Mouse (Mus musculus): Measurements from ENCODE around the gene Tmsb10.

DNA sequence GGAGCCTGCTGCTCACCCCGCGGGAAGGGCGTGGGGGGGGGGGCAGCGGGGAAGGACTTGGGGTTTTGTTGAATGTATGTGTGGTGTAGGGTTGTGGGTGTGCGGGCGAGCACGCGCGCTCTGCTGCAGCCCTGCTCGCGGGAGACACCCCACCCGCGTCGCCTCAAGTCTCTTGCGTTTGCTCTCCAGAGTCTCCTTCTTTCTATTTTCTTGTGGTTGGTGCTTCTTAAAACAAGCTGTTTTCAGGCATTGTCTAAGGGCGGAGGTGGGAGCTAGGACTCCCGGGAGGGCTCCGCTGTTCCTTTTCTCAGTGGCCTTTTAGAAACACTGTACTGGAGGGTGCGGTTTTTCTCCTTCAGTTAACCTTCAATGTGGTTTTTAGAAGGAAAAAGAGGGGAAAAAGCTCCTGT lies at the start of gene Tmsb10:
- TF ChIP-seq ZNF384 (IDR thresholded peaks at IDR 0.05; ENCODE audit: low read depth, low read length) (no peak), ZC3H11A (IDR thresholded peaks at IDR 0.05; ENCODE audit: borderline replicate concordance, low read depth, low read length) (no peak), HCFC1 (IDR thresholded peaks at IDR 0.05; ENCODE audit: borderline replicate concordance, insufficient read depth, low read length) (no peak), CHD2 (IDR thresholded peaks at IDR 0.05; ENCODE audit: low read depth, low read length) (no peak)
